Comparison of ENCODE assay signal across 14 mouse cellular contexts in genomic region chr13:45659813-45660212, GRCm38 (mm10).
A peak's percentile ranks its signal among the peaks of the same experiment; 100 is the strongest.
DNase-seq lines count a peak whose midpoint lies in the region.
"Had no signal": no experiment of that assay in that cellular context is flagged by ENCODE, and none has a peak within 500 bp of the region (broad histone marks: within the 10 kb centered on the region; RNA-seq: fewer than 3 reads in every experiment).

No protein-coding gene starts in this region.

- intact Hi-C loops in left cerebral cortex, postnatal 14 days (cut with DNase I), result no loop called here

- peak; percentile 33 to 79 for DNase-seq in frontal cortex, postnatal 36 days (ENCODE audit: low spot score in 2 of 2)
- no peak for DNase-seq in frontal cortex, postnatal 25 days (ENCODE audit: low spot score in 2 of 2)
- peak; percentile 72 for DNase-seq in brain, adult 2 months (ENCODE audit: low read depth, low spot score)
- peak; percentile 56 to 61 for DNase-seq in left cerebral cortex, postnatal 14 days (ENCODE audit: low spot score in 2 of 2)
- DNase-seq in right cerebral cortex, postnatal 25 days, result peak; percentile 33
- DNase-seq in adrenal gland, adult (ENCODE audit: inconsistent age in 2 of 2, low spot score in 1 of 2), result no peak
- no peak for DNase-seq in lung, postnatal 25 days (ENCODE audit: low spot score)
- DNase-seq: adrenal gland, postnatal 25 days; cerebellum, adult 18-20 months; cerebellum, postnatal 14 days; heart, adult 2 months; kidney, adult 9 months; kidney, postnatal 10 days; lung, postnatal 36 days had no signal

Comparison
In these comparisons a context has a peak if more than half of its experiments do, and no peak if none do; other contexts are left out.
1. DNase-seq: peak in frontal cortex, postnatal 36 days (2 of 2), brain, adult 2 months (single experiment), left cerebral cortex, postnatal 14 days (2 of 2) and right cerebral cortex, postnatal 25 days (single experiment); none in frontal cortex, postnatal 25 days (0 of 2), adrenal gland, adult (0 of 2) and lung, postnatal 25 days (single experiment).